Mouse (Mus musculus) liver, adult 2 months (tissue): ENCODE measurements at regions not wholly inside any gene's neighbourhood (a gene's known extent, or its start where the extent isn't known, plus 50 kb on each side); places are given as distances from the start of the nearest gene placed in this dataset.

Experiments used
- CTCF ChIP-seq: fragments of 200-500 bp; IDR thresholded peaks from 2 replicates; pipeline ENCODE4 v1.5.1; 2011; ENCODE audit warnings: low read depth, low read length, control low read depth
- POLR2A ChIP-seq: fragments of 200-500 bp; IDR thresholded peaks from 2 replicates; pipeline ENCODE4 v1.6.1; 2011; ENCODE audit warnings: low read length, control low read depth; ENCODE audit not compliant: insufficient read depth; ENCODE audit errors: extremely low read depth

DNA sequence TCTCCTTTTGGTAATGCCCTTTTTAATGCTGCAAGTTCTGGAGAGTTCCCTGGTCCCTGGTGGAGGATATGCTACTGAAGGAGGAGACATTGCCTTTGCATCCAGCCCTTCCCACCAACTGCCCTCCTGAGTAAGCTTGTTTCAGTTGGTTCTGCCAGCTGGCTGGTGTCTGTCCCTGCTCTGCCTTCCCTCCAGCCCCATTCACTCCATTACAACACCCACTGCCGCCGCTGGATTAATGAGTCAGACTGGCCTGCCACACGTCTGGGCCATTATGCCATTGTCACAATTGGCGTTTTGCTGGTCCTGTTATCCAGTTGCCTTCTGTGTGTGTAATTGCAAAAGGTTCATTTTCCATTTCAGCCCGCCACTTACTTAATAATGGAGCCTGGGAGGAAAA is 728.6 kb upstream of the Lrrc6 start:
- TF ChIP-seq POLR2A, result no peak
- TF ChIP-seq CTCF, result no peak
